Mouse (Mus musculus) heart, adult 8-10 months (tissue): ENCODE data around the gene 6030458C11Rik. TPM values are rescaled to one million over a fixed set of nuclear protein-coding genes. Genes with fewer than 3 reads are reported as not detected.

ENCODE experiments used
- DNase-seq: peaks from one replicate; pipeline ENCODE4 v3.0.0; 2022; ENCODE audit warnings: low spot score
- microRNA-seq: library from miRNA; unstranded; fragments of <30 nt; microRNA quantifications from one replicate; pipeline ENCODE4 v1.2.0, GENCODE M21; 2022
- total RNA-seq, 4 experiments: library from RNA; stranded (reverse); gene quantifications; 2 replicates each; pipeline ENCODE4 v1.2.4; 2022

6030458C11Rik gene
- total RNA-seq, 4 experiments from 2014 or later = 13.7 to 15.1 (median 14.3) TPM

- DNase-seq = no peak
Measured at GRCm38 (mm10) chr15:12762258-12762913, 62.1 kb downstream of the 6030458C11Rik start.

DNA sequence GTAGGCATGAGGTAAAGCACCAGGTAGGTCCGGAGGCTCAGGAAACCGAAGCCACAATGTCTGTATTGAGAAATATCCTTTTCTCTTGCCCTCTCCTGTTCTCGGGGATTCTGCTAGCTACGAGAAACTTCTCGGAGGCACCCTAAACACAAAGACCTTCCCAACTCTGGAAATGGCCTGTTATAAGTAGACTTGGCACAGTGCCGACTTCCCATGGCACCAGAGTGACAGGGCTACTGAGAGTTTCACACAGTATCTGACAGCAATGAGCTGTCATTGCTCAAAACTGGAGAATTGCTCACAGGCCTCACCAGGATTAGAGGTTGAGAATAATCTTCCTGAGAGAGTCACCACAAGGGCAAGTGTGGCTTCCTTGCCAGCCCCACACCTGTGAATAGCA lies 63.7 kb downstream of the 6030458C11Rik start:
- no peak for DNase-seq

DNA sequence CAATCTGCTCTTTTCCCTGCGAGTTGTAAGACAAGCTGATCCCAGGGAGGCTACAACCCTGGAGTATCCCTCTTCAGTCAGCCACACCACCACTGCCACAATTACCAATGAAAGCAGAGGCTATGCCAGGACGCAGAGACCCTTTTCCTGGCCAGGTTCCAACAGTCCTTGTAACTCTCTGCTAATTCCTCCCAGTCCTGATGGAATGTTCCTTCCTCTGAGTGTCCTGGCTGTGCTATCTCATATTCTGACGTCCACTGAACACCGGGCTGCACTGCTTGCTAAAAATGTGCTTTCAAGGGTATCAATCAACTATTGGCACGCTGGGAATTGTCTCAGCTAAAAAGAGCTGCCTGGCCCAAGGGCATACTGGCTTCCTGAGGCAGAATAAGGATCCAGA lies 66.0 kb downstream of the 6030458C11Rik start:
- peak; percentile 48 for DNase-seq

Small RNAs within 50 kb of the gene (microRNA-seq; reads per million reads assigned to microRNA genes)
- gene Gm47288 = not detected

Other genes starting within 250 kb of the 6030458C11Rik start
- gene Pdzd2, start 84.7 kb downstream of the 6030458C11Rik start, total RNA-seq = 10 to 100 TPM; 65.7 to 97.5 (median 80.6) TPM
- 10 to 100 TPM; 33.7 to 42.1 (median 38.8) TPM for gene Drosha, start 166 bp upstream of the 6030458C11Rik start, total RNA-seq